Mouse (Mus musculus) c-Kit-positive CD71-positive TER-119-positive erythroid progenitor cells, embryonic 14.5 days (primary cell): ENCODE data around the gene Pmpcb.

Experiments used
- DNase-seq: peaks from one replicate; pipeline ENCODE4 v3.0.0-alpha.2; 2013; ENCODE audit warnings: low spot score

The Pmpcb gene

GRCm38 (mm10) chr5:21732177-21732911, 4.6 kb upstream of the Pmpcb start:
- DNase-seq: no peak

DNA sequence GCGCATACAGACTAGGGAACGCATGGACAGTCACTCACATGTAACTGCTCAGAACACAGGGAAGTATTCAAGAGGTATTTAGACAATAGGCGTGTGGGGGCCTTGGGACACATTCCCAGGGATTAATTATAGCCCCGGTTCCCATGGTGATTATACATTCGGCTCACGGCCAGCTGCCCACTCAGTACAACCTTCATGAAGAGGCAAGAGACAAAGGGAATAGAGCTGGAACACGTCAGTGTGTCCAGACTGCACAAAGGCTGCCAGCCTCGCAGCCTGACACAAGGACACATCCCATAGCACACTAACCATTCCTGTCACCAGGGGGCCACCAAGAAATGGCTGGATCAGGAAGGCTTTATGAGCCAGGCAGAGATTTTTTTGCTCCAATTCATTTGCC, 4.0 kb upstream of the Pmpcb start:
- DNase-seq: no peak

DNA sequence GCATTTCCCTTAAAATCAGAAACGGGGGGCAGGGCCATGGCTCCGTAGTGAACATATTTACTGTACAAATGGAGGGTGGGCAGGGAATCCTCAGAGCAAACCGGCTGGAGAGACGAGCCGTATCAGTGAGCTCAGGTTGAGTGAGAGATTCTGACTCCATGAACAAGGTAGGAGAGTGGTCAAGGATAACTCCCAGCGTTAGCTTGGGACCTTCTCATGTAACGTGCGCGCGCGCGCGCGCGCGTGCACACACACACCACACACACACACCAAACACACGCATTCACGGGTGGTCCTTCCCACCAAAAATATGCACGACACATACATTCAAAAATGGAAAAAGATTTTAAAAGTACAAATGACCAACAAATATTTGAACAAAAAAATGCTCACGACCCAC, 1.8 kb upstream of the Pmpcb start:
- DNase-seq: no peak

DNA sequence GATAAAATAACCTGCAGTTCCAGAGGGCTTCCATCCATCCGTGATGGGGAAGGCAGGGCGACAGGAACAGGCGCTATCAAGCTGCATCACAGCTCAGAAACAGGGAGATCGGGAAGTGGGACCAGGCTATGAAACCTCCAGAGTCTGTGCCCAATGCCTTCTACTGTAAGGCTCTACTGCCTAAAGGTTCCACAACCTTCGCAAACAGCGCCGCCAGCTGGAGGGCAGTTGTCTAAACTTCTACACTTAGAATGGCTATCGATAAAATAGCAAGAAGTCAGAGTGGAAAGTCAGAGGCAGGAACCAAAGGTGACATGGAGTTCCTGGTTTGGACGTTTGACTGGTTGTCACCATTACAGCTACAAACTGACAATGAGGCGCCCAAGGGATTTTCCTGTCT, 1.4 kb upstream of the Pmpcb start:
- peak; percentile 75 for DNase-seq

DNA sequence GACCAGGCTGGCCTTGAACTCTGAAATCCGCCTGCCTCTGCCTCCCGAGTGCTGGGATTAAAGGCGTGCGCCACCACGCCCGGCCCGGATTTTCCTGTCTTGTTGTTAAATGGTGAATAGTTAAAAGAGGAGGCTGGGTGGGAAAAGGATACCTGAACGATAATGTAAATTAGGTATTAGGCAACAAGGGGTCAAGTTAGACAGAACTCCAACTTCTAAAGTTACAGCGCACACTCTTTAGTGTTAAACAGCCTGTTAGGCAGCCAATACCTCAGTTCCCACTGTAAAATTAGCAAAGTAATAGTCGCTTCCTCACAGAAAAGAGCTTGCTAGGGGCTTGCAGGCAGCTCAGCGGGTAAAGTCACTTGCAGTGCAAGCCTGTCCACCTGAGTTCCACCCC, 895 bp upstream of the Pmpcb start:
- DNase-seq: no peak

GRCm38 (mm10) chr5:21737620-21738019, 679 bp downstream of the Pmpcb start:
- DNase-seq: peak; percentile 6

DNA sequence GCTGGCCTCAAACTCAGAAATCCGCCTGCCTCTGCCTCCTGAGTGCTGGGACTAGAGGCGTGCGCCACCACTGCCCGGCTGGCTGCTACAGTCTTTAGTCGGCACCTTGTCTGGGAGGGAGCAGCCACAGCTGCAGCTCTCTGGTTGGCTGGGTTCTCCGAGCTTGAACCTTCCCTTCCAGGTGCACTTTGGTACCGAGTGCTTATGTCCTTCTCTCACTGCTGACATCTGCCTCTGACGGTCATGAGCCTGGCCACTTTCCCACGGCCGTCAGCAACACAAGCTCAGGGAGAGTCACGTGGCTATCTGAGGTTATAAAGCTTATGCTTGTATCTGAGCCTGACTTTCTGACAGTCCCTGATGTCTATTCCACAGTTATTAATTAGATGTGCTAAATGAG, 2.2 kb downstream of the Pmpcb start:
- no peak for DNase-seq

- DNase-seq: no peak
These were observed 2.9 kb downstream of the Pmpcb start for GRCm38 (mm10) chr5:21739881-21740280.

DNA sequence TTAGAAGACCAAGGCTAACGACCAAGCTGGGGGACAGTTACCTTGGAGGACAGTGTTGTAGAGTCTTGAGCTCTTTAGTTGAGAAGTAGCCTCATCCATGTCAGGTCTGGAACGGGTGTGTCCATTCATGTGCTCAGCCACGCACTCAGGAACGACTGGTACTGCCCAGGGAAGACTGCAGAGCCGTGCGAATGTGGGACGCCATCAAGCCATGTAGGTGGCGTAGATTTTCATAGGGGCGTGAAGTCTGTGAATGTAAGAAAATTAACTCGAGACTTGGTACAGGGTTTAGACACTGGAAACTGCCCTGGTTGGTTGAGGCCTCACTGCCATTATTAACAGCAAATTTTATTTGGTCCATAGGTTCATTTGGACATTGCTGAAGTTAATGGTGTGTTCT, 6.7 kb downstream of the Pmpcb start:
- no peak for DNase-seq

DNA sequence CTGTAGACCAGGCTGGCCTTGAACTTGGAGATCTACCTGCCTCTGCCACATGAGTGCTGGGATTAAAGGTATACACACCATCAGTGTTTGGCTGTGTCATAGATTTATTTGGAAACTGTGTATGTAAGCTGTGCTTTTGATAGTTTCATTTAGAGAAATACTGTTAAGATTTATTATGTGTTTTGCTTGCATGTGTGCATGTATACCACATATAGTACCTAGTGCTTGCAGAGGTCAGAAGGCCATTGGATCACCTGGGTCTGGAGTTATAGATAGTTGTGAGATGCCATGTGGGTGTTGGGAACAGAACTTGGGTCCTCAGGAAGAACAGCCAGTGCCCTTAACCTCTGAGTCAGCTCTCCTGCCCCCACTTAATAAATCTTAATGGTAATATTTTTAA, 7.7 kb downstream of the Pmpcb start:
- no peak for DNase-seq

DNA sequence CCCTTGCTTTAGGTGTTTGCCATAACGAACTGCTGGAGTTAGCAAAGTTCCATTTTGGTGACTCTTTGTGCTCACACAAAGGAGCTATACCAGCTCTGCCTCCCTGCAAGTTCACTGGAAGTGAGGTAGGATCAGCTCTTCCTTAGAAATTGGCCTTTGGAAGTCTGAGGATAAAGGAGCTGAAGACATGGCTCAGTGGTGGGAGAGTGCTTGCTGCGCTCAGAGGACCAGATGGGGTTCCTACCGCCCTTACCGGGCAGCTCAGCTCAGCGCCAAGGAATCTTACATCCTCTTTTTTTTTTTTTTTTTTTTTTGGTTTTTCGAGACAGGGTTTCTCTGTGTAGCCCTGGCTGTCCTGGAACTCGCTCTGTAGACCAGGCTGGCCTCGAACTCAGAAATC, 9.0 kb downstream of the Pmpcb start:
- no peak for DNase-seq

DNA sequence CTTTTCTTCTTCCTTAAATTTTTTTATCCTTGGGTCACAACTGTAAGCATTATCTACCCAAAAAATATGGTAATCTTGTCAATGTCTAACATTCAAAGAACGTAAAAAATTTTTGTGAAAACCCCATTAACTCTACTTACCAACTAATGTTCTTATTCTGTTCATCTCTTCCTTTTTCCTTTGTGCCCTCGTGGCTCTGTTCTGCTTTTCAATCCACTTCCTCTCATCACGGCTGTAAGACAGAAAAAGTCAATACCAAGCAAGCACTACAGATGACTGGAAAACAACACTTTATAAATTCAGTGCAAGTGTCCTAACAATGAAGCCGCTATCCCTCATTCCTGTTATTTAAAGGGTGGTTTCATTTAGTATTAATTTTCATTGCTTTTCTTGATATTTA, 31.6 kb downstream of the Pmpcb start:
- DNase-seq: no peak

- no peak for DNase-seq
These were observed 32.9 kb downstream of the Pmpcb start for GRCm38 (mm10) chr5:21769841-21770240.

- DNase-seq: no peak
These were observed 39.5 kb downstream of the Pmpcb start for GRCm38 (mm10) chr5:21776491-21776890.

DNA sequence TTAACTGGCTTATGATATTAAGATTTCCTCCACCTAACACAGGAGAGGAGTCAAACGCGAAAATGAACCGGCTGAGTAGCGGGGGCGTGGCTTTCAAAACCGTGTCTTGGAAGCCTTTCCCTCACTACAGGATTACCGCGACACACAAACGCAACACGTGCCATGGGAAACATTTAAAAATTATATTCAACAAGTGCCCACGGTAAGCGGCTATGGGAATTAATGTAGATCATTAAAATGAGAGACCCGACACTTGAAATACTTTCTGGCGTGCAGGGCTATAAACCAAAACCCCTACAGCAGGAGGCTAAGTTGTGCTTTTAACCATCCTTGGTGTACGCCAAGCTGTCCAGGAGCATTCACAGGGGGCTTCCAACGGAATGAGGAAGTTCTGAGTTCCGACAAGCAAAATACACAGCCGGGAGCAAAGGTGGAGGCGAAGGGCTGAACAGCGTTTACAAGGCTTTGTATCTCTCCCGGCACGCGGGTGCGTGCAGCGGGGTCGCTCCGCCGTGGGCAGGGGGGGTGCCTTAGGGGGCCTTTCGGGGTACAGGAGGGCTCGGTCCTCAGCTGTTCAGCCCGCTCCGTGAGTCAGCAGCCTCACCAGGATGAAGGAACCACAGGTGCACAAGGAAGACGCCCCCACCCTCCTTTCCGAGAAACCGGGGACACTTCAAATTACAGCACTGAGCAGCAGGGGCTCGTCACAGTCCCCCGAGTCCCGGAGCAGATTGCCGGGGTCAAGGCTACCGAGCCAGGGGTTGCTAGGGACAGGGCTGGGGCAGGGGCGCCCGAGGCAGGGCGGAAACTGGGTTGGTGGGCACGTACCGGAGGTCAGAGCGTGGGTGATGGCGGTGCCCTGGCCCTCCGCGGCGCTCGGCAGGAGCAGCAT, 47.5 kb downstream of the Pmpcb start:
- peak; percentile 53 for DNase-seq

DNA sequence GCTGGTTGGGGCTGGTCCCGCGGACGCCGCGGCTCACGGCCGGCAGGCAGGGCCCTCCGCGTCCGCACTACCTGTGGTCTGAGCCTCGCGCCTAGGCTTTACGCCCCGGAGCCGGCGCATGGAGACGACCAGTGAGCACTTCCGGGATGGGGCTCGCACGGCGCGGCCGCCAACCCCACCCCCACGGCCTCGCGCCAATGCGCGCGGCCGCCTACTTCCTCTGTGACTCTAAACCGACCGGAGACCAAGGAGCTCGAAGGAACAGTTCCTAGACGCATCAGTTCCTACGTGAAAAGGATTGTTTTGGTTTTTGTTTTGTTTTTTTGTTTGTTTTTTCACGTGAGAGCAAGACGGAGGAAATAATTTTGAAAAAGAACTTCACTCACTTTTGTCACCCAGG, 48.1 kb downstream of the Pmpcb start, which contains the start of the genes Dnajc2 and Psmc2:
Gene Dnajc2 (minus strand): TSS at position 199 of the 400 bp plus-strand sequence.
Gene Psmc2 (plus strand): TSS at position 231 of the 400 bp plus-strand sequence.
- DNase-seq: peak; percentile 88

DNA sequence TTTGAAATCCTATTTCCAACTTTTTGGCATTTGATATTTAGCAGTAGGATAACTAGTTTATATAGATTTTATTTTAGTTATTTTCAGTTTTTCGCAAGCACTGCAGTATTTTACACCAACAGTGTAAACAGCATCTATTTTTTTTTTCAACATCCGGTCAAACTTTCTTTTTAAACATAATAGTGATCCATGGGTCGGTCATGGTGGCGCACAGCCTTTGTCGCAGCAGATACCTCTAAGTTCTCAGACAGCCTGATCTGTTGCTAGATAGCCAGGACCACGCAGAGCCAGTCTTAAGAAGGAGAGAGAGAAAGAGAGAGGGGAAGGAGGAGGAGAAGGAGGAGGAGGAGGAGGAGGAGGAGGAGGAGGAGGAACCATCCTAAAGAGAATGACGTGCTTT, 48.8 kb downstream of the Pmpcb start:
- peak; percentile 32 for DNase-seq

DNA sequence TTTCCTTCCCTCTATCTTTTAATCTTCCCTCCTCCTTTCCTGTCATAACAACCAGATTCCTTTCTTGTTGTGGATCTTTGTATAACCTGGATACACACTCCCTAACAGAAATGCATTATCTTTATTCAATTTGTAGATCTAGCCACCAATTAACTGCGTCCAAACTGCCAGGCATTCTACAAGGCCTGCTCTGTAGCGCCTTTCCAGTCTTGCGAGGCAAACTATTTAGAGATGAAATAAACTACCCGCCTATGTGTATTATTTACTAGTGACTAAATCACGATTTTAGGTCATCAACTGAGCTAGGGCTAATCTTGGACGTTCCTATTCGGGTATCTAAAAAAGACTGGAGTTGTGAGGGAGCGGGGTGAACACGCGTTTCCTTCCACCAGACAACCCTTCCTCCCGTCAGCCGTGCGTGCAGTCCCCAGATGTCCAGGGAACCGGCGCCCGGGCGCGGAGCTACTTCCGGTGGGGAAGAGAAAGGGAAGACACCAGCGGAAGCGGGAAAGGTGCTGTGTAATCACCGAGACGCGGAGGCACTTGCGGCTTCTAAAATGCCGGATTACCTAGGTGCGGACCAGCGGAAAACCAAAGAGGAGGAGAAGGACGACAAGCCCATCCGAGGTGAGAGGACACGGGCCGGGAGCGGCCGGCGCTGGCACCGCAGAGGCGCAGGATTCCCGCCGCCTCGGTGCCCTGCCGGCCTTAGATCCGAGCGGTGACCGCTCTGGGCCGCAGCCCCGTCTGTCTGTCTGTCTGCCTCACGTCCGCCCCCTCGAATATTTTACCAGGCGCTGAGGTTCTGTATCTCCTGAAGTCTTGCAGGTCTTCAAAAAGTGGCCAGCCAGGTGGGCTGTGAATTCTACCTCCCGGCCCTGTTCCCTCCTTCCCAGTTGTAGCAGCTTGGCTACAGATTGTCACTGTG, 49.6 kb downstream of the Pmpcb start:
- DNase-seq: peak; percentile 93

DNA sequence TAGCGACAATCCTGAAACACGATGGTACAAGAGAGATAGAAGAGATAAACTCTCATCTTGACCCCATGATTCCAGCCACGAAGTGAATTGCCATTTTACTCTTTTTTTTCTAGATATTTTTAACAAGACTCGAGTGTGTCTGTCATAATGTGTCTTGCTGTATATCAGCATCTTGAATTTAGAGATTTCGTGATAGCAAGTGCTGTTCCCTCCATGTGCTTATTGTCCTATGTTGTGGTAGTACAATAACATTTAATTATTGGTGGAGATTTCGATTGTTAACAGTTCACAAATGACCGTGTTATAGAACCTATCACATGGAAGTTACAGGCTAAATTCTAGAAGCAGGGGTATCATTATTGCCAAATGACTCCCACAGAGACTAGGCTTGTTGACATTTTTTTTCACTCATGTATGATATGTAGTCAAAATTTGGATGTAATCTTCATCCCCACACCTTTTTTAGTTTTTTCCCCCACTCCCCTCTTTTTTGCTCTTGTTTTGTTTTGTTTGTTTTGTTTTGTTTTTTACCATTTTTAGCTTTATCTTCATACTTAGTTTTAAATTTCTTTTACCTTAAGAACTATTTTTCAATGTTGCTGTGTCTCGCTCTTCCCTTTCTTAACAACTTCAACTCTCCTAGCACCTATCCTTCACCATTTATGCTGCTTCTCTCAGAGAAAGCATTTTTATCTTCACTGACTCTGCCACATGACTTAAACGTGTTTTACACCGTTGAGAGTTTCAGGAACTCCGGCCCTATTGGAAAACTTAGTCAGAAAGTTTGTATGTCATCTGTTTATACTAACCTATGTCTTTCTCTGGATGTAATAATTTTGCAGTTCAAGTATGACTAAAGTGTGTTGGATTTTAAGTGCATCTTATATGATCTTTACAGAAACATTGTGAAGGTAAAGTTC, 50.5 kb downstream of the Pmpcb start:
- DNase-seq: peak; percentile 16

DNA sequence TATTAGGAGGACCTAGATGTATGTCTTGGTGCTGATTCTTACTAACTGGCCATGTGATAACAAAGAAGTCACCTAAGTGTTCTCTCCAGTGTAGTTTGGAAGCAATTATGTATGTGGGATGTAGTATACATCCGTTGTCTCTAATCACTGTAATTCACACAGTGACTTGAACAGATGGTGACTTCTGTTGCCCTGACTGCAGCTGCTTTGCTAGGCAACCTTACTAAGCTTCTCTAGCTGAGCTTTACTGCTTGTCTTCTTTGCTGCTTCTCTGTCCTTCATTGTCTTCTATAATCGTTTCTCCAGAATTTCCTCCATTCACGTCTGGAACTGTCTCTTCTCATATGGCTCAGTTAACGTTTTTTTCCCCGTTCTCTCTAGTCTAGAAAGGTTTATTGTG, 52.1 kb downstream of the Pmpcb start:
- no peak for DNase-seq

DNA sequence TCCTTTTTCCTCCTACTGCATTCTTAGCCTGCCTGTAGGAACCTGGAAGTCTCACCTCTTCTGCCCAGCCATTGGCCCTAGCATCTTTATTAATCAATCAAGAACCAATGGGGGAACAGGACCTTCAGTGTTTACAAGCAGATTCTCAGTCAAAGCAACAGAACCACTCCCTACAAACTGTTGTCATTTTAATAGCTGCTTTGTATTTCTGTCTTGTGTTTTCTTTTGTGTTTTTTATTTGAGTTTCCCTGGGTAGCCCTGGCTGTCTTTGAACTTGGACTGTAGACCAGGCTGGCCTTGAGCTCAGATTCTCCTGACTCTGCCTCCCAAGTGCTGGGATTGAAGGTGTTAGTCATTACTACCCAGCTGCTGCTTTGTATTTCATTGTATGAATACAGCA, 55.2 kb downstream of the Pmpcb start:
- DNase-seq: no peak
